Mouse (Mus musculus) limb, embryonic 14.5 days (tissue): ENCODE results near the gene Mex3b. TPM values are rescaled to one million over a fixed set of nuclear protein-coding genes. Genes with fewer than 3 reads are reported as not detected.

Source experiments
- ATAC-seq: fragments of 200-750 bp; cut with Nextera tagmentation; 2 replicates; pipeline ENCODE4 v1.8.0; 2017; ENCODE audit warnings: low read depth, moderate number of reproducible peaks, moderate TSS enrichment; ENCODE audit not compliant: low FRiP score
- DNase-seq: peaks from one replicate; pipeline ENCODE4 v3.0.0-alpha.2; 2015; ENCODE audit warnings: low spot score
- H3K27ac ChIP-seq: fragments of 300-500 bp; sonication (generic); replicated peaks from 2 replicates; pipeline ENCODE4 v1.5.1; 2014; ENCODE audit warnings: low read depth, mild to moderate bottlenecking, low read length, moderate library complexity, mixed read lengths
- H3K27me3 ChIP-seq: fragments of 300-500 bp; sonication (generic); 2 replicates; pipeline ENCODE4 v1.6.1; 2014; ENCODE audit warnings: low read length, mixed read lengths; ENCODE audit not compliant: control insufficient read depth, insufficient read depth
- H3K36me3 ChIP-seq: fragments of 300-500 bp; sonication (generic); 2 replicates; pipeline ENCODE4 v1.6.1; 2014; ENCODE audit warnings: mild to moderate bottlenecking, low read length, moderate library complexity, mixed read lengths; ENCODE audit not compliant: control insufficient read depth, insufficient read depth
- H3K4me1 ChIP-seq: fragments of 300-500 bp; sonication (generic); 2 replicates; pipeline ENCODE4 v1.6.1; 2014; ENCODE audit warnings: antibody characterized with exemption, low read length, mixed read lengths; ENCODE audit not compliant: control insufficient read depth, insufficient read depth
- H3K4me2 ChIP-seq: fragments of 300-500 bp; sonication (generic); replicated peaks from 2 replicates; pipeline ENCODE4 v1.6.1; 2014; ENCODE audit warnings: low read depth, mild to moderate bottlenecking, low read length, moderate library complexity; ENCODE audit not compliant: severe bottlenecking
- H3K4me3 ChIP-seq: fragments of 300-500 bp; sonication (generic); replicated peaks from 2 replicates; pipeline ENCODE4 v1.5.1; 2014; ENCODE audit warnings: low read length
- H3K9ac ChIP-seq: fragments of 300-500 bp; sonication (generic); 2 replicates; pipeline ENCODE4 v1.6.1; 2014; ENCODE audit warnings: mild to moderate bottlenecking, low read depth, low read length, moderate library complexity; ENCODE audit not compliant: severe bottlenecking
- H3K9me3 ChIP-seq: fragments of 300-500 bp; sonication (generic); 2 replicates; pipeline ENCODE4 v1.6.1; 2016; ENCODE audit warnings: low read length; ENCODE audit not compliant: control insufficient read depth
- POLR2A ChIP-seq: fragments of 200-500 bp; IDR thresholded peaks from 2 replicates; pipeline ENCODE4 v1.8.0; 2012; ENCODE audit warnings: inconsistent platforms, mild to moderate bottlenecking, moderate library complexity, borderline replicate concordance; ENCODE audit not compliant: insufficient read depth, insufficient read length; ENCODE audit errors: extremely low read depth
- WGBS: fragments of 180-500 bp; shearing (Covaris S2); extraction: QIAGEN DNeasy Blood & Tissue Kit; methylation state at CpG from one replicate; pipeline ENCODE4 v1.1.7; 2014; 5-methylcytosine and 5-hydroxymethylcytosine counted together
- polyA plus RNA-seq, 2 experiments: library from polyadenylated mRNA; depleted of rRNA in 1 of 2; stranded (reverse) in 1 of 2; unstranded in 1 of 2; fragments of >200 nt; fragmentation: Nextera tagmentation in 1 of 2; extraction: Ambion mirVana in 1 of 2; gene quantifications; 2 replicates each; pipeline versions ENCODE4 v1.2.1 to v1.2.3; 2012 to 2014

Mex3b gene
- polyA plus RNA-seq, 2 experiments: 29.8 to 83.8 TPM

DNA sequence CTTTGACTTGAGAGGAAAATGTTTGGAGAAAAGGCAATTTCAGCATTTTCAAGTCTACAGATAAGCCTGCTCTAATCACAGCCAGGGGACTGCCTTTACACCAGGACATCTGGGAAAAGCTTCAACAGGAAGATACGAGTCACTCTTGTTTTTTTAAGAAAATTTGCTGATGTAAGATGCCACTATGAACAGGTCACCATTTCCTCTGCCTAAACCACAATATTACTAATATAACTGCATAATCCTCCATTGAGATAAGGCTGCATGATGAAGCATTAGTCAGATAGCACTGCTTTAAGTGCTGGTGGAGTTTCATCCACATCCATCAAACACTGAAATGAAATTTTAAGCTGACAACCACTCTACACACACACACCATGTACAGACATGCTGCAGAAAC, 27.2 kb downstream of the Mex3b start:
- Histone ChIP-seq H3K9me3 (no peaks in the 10 kb centered on the region), H3K4me3 (no peak overlapping the region), H3K27ac (no peak overlapping the region), H3K9ac (no peak overlapping the region), H3K36me3 (no peaks in the 10 kb centered on the region), H3K27me3 (no peaks in the 10 kb centered on the region), H3K4me1 (peaks cover 6% of the 10 kb centered on the region; the same call in 1 of the 2 replicates), H3K4me2 (no peak overlapping the region)
- WGBS: 43% methylated on average over 1 of the region's 1 CpGs
- no peak for DNase-seq
- no peak for TF ChIP-seq POLR2A
- ATAC-seq: no peak

DNA sequence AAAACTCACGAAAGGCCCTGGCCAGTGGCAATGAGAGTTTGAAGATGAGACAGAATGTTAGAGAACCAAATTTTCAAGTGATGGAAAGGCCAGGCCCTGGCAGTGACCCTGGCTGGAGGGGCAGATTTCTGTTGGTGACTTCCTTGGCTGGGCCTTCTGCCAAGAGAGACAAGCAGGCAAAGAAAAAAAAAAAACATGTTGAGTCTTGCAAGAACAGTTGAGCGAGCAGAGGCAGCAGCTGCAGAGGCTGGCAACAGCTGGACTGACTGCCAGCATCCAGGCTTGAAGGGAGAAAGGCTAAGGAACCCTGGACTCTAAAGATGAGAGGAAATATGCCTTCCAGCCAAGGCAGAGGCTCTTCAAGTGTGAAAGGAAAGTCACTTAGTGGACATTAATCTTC, 28.5 kb downstream of the Mex3b start:
- Histone ChIP-seq H3K27me3 (no peaks in the 10 kb centered on the region), H3K27ac (no peak overlapping the region), H3K36me3 (no peaks in the 10 kb centered on the region), H3K4me2 (no peak overlapping the region), H3K9me3 (no peaks in the 10 kb centered on the region), H3K4me1 (peaks cover 17% of the 10 kb centered on the region), H3K9ac (no peak overlapping the region), H3K4me3 (no peak overlapping the region)
- ATAC-seq (no peak), DNase-seq (no peak)
- no peak for TF ChIP-seq POLR2A
- 31% methylated on average over 2 of the region's 2 CpGs for WGBS

GRCm38 (mm10) chr7:82896750-82897149, 29.6 kb downstream of the Mex3b start:
- no peaks in the 10 kb centered on the region for H3K36me3 ChIP-seq
- WGBS: 46% methylated on average over 3 of the region's 3 CpGs
- TF ChIP-seq POLR2A: no peak

DNA sequence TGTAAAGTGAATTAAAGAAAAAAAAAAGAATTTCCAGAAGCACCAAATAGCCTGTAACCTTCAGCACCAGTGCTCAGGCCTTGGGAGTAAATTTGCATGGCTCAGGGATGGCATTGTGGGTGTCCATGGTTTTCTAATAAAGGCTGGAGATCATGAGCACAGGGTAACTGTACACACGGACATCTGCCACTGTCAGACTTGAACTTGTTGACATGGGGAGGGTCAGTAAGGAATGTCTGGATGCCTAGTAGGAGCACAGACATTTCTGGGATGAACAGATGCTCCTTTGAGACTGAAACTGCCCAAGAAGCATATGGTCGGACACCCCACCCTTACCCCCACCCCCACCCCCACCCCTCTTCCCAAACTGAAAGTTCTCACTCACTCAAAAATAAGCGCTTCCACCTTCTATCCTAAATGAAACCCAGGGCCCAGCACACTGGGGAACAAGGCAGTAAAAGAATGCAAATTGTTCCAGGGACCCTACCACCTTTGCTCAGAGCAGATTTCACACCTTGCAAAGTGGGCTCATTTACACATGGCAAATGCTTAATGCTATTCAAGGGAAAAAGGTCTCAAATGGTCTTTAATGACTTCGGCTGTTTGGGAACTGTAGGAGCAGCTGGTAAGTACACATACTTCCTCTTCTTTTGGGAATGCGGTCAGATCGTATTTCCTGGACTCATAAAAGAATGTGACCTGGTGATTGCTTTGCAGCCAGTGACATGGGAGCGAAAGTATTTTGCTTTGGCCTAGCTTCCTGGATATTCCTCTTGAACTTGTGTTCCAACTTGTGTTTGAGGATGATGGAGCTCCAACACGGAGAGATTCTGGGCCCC, 32.5 kb downstream of the Mex3b start:
- Histone ChIP-seq H3K9me3 (no peaks in the 10 kb centered on the region), H3K9ac (no peak overlapping the region), H3K27me3 (no peaks in the 10 kb centered on the region), H3K4me2 (no peak overlapping the region), H3K27ac (no peak overlapping the region), H3K4me3 (no peak overlapping the region), H3K36me3 (no peaks in the 10 kb centered on the region), H3K4me1 (peaks cover 14% of the 10 kb centered on the region)
- TF ChIP-seq POLR2A: no peak
- 26% methylated on average over 8 of the region's 8 CpGs for WGBS
- DNase-seq: peak; percentile 43
- ATAC-seq: peak; percentile 69

More at GRCm38 (mm10) chr7:82896750-82897149, 29.6 kb downstream of the Mex3b start:
- no peaks in the 10 kb centered on the region for H3K27me3 ChIP-seq
- no peak overlapping the region for H3K9ac ChIP-seq
- ATAC-seq (no peak), DNase-seq (no peak)
- no peak overlapping the region for H3K4me3 ChIP-seq
- no peak overlapping the region for H3K4me2 ChIP-seq
- H3K4me1 ChIP-seq: peaks cover 17% of the 10 kb centered on the region
- H3K27ac ChIP-seq: no peak overlapping the region
- no peaks in the 10 kb centered on the region for H3K9me3 ChIP-seq

GRCm38 (mm10) chr7:82903006-82903405, 35.9 kb downstream of the Mex3b start:
- Histone ChIP-seq H3K4me1 (peaks cover 14% of the 10 kb centered on the region), H3K4me3 (no peak overlapping the region), H3K27me3 (no peaks in the 10 kb centered on the region), H3K27ac (no peak overlapping the region), H3K9me3 (no peaks in the 10 kb centered on the region), H3K9ac (no peak overlapping the region), H3K4me2 (no peak overlapping the region), H3K36me3 (no peaks in the 10 kb centered on the region)
- ATAC-seq (no peak), DNase-seq (no peak)
- no peak for TF ChIP-seq POLR2A
- WGBS: 66% methylated on average over 3 of the region's 3 CpGs
